Mouse (Mus musculus) small intestine, adult 2 months (tissue): ENCODE data around the gene Rtn2. TPM values are rescaled to one million over a fixed set of nuclear protein-coding genes. Genes with fewer than 3 reads are reported as not detected.
A peak's percentile ranks its signal among the peaks of the same experiment; 100 is the strongest.

ENCODE experiments used
- H3K27ac ChIP-seq: fragments of 200-500 bp; 2 replicates; pipeline ENCODE4 v1.5.1; 2012; ENCODE audit warnings: low read depth, low read length, control low read depth, inconsistent platforms; ENCODE audit not compliant: insufficient read depth
- H3K27me3 ChIP-seq: fragments of 200-500 bp; 2 replicates; pipeline ENCODE4 v1.6.1; 2012; ENCODE audit warnings: mild to moderate bottlenecking, moderate library complexity, low read length, inconsistent platforms; ENCODE audit not compliant: control insufficient read depth, insufficient read depth
- H3K36me3 ChIP-seq: fragments of 200-500 bp; 2 replicates; pipeline ENCODE4 v1.6.1; 2012; ENCODE audit warnings: mild to moderate bottlenecking, low read length, control low read depth, inconsistent platforms; ENCODE audit not compliant: control insufficient read depth, insufficient read depth
- H3K4me1 ChIP-seq: fragments of 200-500 bp; 2 replicates; pipeline ENCODE4 v1.6.1; 2012; ENCODE audit warnings: low read length, inconsistent platforms, mixed read lengths; ENCODE audit not compliant: control insufficient read depth, insufficient read depth, insufficient read length
- H3K4me3 ChIP-seq: fragments of 200-500 bp; 2 replicates; pipeline ENCODE4 v1.5.1; 2012; ENCODE audit warnings: low read depth, mild to moderate bottlenecking, control low read depth, inconsistent platforms, low read length, moderate library complexity
- CTCF ChIP-seq: fragments of 200-500 bp; IDR thresholded peaks from 2 replicates; pipeline ENCODE4 v1.5.1; 2012; ENCODE audit warnings: low read depth, mild to moderate bottlenecking, control low read depth, inconsistent platforms, low read length, moderate library complexity, mixed read lengths; ENCODE audit not compliant: insufficient replicate concordance, insufficient read length; ENCODE audit errors: extremely low read depth
- POLR2A ChIP-seq: fragments of 200-500 bp; IDR thresholded peaks from 2 replicates; pipeline ENCODE4 v1.6.1; 2012; ENCODE audit warnings: low read depth, mild to moderate bottlenecking, control low read depth, inconsistent platforms, low read length, moderate library complexity
- WGBS: fragments of 180-500 bp; shearing (Covaris S2); methylation state at CpG from one replicate; pipeline ENCODE4 v1.1.7; 2018; 5-methylcytosine and 5-hydroxymethylcytosine counted together
- polyA plus RNA-seq: library from polyadenylated mRNA; depleted of rRNA; stranded (reverse); fragments of >200 nt; gene quantifications from 2 replicates; pipeline ENCODE4 v1.2.3, GENCODE M21; 2012

Rtn2 gene
- polyA plus RNA-seq, 1 experiment: 11.7 TPM

- Histone ChIP-seq H3K4me1 (peaks cover 1% of the 10 kb centered on the region; the same call in 1 of the 2 replicates), H3K4me3 (no peak overlapping the region), H3K27me3 (peaks cover 8% of the 10 kb centered on the region), H3K27ac (no peak overlapping the region), H3K36me3 (no peaks in the 10 kb centered on the region)
- WGBS: 57% methylated on average over 16 of the region's 16 CpGs
- no peak for TF ChIP-seq CTCF
- TF ChIP-seq POLR2A: no peak
Measured at GRCm38 (mm10) chr7:19305796-19306765, 23.7 kb downstream of the Rtn2 start.

- Histone ChIP-seq H3K4me3 (no peak overlapping the region), H3K27me3 (peaks cover 8% of the 10 kb centered on the region), H3K36me3 (no peaks in the 10 kb centered on the region), H3K27ac (no peak overlapping the region), H3K4me1 (peaks cover 1% of the 10 kb centered on the region; the same call in 1 of the 2 replicates)
- TF ChIP-seq POLR2A: no peak
- no peak for TF ChIP-seq CTCF
- WGBS: 73% methylated on average over 25 of the region's 25 CpGs
Measured at GRCm38 (mm10) chr7:19306819-19307738, 24.7 kb downstream of the Rtn2 start.

GRCm38 (mm10) chr7:19307739-19308453 lies 25.5 kb downstream of the Rtn2 start:
- no peaks in the 10 kb centered on the region for H3K36me3 ChIP-seq
- H3K4me3 ChIP-seq: peak overlapping the region; percentile 76
- peaks cover 8% of the 10 kb centered on the region for H3K27me3 ChIP-seq
- peak overlapping the region; percentile 51 for H3K27ac ChIP-seq
- TF ChIP-seq POLR2A (no peak), CTCF (no peak)
- WGBS: 1% methylated on average over 18 of the region's 18 CpGs
- peaks cover 1% of the 10 kb centered on the region; the same call in 1 of the 2 replicates for H3K4me1 ChIP-seq

DNA sequence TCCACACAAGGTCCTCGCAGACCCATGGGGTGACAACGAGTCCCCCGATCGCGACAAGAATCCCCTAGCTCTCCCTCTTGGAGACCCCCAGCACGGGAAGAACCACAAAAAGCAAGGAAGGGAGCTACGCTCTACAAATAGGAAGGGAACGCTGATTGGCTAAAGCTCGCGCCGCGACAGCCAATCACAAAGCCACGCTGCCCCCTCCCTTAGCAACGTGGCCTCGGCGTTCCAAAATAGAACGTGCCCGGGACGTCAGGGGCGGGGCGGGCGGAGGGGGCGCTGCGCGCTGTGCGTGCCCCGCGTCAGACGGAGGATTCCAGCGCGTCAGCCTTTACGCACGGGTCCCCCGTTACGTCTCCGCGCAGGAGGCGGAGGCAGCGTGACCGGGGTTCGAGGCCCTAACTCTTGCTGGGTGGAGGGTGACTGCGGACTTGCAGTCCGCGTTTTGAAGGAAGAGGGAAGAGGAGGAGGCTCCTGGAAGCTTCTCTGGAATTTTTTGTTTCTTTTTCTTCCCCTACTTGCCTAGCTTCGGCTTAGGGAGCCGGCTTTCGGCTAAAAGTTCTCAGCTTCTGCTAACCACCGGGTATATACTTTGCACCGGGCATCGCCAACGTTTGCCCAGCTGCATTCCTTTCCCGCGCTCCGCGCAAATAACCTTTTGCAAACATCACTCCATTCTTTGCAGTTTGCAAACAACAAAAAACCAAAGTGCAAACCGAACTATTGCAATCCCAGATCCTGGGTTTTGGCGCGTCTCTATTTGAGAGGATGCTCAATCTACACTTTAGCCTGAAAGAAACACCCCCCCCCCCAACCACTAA lies 26.2 kb downstream of the Rtn2 start:
- WGBS: under 1% methylated on average over 58 of the region's 58 CpGs
- Histone ChIP-seq H3K4me3 (peak overlapping the region; percentile 76), H3K4me1 (peaks cover under 1% of the 10 kb centered on the region; the same call in 1 of the 2 replicates), H3K36me3 (no peaks in the 10 kb centered on the region), H3K27ac (peak overlapping the region; percentile 51), H3K27me3 (peaks cover 8% of the 10 kb centered on the region)
- no peak for TF ChIP-seq CTCF
- TF ChIP-seq POLR2A: peak; percentile 30

GRCm38 (mm10) chr7:19309278-19309883 lies 27.0 kb downstream of the Rtn2 start:
- TF ChIP-seq POLR2A: no peak
- no peak for TF ChIP-seq CTCF
- WGBS: under 1% methylated on average over 48 of the region's 48 CpGs
- H3K36me3 ChIP-seq: no peaks in the 10 kb centered on the region
- no peaks in the 10 kb centered on the region for H3K4me1 ChIP-seq
- peak overlapping the region; percentile 76 for H3K4me3 ChIP-seq
- peaks cover 8% of the 10 kb centered on the region for H3K27me3 ChIP-seq
- H3K27ac ChIP-seq: no peak overlapping the region
